Mouse (Mus musculus) v-Abl transformed pro-B cells (cell line): ENCODE measurements around the gene 1700020N01Rik.

Experiments used
- in situ Hi-C, 2 experiments: fragments of 400-800 bp; cut with MboI; formaldehyde crosslinking; loops; one replicate each; pipeline ENCODE4 v1.15.1; 2025; ENCODE audit not compliant: unreplicated experiment in 2 of 2

The 1700020N01Rik gene

GRCm38 (mm10) chr10:21600931-21601330 is 8.0 kb downstream of the 1700020N01Rik start:
- in situ Hi-C loops: loop anchor here (5.0 kb wide), 3 partner anchors 134 to 396 kb away; no protein-coding TSS in a partner anchor

DNA sequence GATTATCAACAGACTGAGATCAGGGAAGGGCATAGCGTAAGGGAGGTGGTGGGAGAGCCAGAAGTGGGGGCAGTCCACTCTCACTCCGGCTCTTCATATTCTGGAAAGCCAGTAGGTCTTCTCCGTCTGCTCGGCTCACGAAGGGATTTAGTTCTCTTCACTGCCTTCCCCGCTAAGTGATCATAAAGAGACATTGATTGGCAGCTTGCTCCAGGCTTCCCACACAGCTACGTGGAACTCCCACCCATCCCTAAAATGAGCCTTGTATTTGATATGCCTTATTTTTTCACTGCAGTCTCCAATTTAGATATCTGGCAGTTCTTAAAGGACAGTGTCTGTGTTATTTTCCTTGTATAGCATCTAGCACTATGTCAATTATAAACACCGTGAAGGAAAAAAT is 11.5 kb downstream of the 1700020N01Rik start:
- in situ Hi-C loops: loop anchor here (5.0 kb wide), 3 partner anchors 137 to 393 kb away; no protein-coding TSS in a partner anchor

GRCm38 (mm10) chr10:21605011-21605571 is 12.1 kb downstream of the 1700020N01Rik start:
- in situ Hi-C loops: no loop called here

DNA sequence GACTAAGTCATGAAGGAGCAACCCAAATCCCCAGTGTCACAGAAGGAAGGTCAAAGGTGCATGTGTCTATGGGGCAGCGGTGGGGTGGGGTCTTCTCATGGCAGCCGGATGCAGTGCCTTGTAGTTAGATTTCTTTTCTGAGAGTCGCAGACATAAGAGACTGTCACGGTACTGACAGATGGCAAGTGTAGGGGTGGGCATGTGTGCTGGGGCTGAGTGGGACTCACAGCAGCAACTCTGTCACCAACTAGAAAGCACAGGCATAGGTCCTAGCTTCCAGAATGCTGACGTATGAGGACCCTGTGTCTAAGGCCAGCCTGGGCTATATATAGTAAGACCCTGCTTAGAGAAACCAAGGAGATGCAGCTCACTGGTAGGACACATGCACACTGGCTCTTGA is 12.7 kb downstream of the 1700020N01Rik start:
- in situ Hi-C loops: no loop called here

DNA sequence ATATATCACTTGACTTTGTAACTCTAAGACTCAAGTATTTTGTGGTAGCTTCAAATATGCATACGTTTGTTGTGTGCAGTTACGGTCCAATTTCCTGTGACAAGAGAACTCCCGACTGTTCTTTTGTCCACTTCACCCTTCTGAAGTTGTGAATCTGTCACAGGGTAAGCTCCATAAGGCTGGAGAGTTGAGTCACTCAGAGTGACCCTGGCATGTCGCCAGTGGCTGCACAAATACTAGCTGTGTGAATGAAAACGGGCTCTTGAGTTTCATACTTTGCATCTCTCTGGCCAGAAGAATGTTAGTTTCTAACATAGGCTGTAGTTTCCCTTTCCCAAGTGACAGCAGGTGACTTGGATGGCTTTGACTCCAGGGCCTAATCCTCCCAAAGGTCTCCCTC is 14.0 kb downstream of the 1700020N01Rik start:
- in situ Hi-C loops: no loop called here

GRCm38 (mm10) chr10:21609583-21609982 is 16.6 kb downstream of the 1700020N01Rik start:
- in situ Hi-C loops: no loop called here

- in situ Hi-C loops: no loop called here
These were observed 20.3 kb downstream of the 1700020N01Rik start for GRCm38 (mm10) chr10:21613021-21613860.

DNA sequence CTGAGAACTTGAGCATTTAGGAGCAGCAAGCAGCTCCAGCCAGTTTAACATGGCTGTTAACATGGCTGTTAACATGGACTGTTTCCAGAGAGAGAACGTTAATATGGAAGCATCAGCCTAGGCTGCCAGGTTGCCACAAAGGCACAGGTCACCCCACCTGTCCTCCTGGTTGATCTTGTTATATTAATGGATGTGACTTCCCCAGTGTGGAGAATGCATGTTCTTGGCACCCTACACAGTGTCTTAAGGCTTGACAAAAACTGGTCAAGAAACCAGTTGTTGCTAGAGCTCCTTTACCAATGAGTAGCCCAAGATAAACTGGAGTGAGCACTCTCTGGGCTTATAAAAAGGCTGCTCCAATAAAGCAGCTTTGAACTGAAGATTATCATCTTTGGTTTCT is 21.6 kb downstream of the 1700020N01Rik start:
- in situ Hi-C loops: no loop called here

DNA sequence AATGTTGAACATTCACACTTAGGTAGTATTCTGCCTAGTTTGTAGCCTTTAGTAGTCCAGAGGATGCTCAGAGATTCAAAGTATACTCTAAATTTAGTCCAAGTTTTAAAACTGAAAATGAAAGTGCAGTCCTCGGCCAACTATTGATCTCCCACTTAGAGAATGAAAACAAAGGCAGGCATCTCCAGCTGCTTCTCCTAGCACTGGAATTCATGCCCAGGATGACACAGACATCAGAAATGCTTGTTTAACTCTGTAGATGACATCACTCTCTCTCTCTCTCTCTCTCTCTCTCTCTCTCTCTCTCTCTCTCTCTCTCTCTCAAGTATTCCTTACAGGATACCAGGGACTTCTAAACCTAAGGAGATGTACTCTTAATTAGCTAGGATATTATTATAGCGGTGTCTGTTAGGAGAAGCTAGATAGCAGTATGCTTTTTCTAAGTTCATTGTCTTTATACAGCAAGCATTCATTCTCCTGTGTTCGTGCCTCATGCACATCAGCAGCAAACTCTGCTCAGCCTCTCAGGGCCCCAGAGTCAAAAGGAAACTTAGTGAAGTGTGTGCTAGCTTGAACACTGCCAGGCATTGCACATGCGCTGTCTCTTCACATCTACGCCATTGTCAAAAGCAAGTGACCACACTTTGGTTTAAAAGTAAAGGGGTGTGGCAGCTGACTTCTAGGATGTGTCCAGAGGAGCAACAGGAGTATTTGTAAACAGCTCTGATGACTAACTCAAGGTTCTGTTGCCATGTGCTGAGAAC is 26.0 kb downstream of the 1700020N01Rik start:
- in situ Hi-C loops: no loop called here

DNA sequence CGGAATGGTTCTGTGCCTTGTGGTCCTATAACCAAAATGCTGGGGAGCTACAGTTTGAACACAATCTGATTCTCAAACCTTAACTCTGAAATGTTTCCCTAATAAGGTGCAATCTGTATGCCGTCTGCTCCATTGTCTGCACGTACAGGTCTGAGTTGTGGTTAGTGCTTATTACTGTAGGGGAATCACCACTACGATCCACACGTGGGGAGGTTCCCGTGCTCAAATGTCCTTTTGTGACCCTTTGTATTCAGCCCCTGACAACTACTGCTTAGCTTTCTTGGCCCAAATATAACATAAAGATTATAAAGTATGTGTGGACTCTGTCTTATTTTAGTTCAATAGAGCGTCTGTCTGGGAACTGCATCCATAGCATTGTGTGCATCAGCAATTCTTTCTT is 29.1 kb downstream of the 1700020N01Rik start:
- in situ Hi-C loops: loop anchor here in 1 of 2 experiments (5.0 kb wide), 1 partner anchor 50 kb away; no protein-coding TSS in a partner anchor

GRCm38 (mm10) chr10:21628555-21628954 is 35.6 kb downstream of the 1700020N01Rik start:
- in situ Hi-C loops: no loop called here

DNA sequence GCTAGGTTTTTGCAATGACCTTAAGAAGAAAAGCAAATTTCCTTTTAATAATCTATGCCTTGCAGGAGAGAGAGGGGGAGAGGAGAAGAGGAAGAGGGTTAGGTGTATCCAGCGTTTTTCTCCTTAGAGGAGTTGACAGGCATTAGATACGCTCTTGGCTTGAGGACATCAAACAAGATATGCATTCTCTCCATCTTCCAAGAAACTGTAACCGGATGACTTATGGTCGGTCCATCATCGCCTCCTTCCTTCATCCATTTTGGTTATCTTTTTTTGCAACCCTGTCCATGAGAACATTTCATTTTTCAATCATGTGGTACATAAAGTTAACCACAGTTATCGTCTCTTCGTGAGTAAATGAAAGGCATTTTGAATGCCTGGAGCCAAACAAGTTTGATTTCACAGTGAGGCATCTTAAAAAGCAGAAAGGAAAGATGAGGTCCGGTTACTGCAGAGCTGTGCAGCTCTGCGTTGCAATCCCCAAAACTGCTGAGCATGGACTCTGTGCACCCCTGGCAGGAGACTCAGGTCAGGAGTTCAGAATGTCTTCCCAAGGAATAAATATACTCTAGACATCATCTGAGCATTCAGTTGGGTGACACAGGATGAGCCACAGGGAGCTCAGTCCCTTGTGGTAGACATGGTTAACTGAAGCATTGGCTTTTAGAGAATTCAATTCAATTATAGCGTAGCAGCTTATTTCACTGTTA is 36.2 kb downstream of the 1700020N01Rik start:
- in situ Hi-C loops: no loop called here

GRCm38 (mm10) chr10:21631481-21631880 is 38.5 kb downstream of the 1700020N01Rik start:
- in situ Hi-C loops: no loop called here

- in situ Hi-C loops: no loop called here
These were observed 39.7 kb downstream of the 1700020N01Rik start for GRCm38 (mm10) chr10:21632687-21633086.

- in situ Hi-C loops: no loop called here
These were observed 43.2 kb downstream of the 1700020N01Rik start for GRCm38 (mm10) chr10:21635988-21636710.

GRCm38 (mm10) chr10:21636711-21637081 is 43.8 kb downstream of the 1700020N01Rik start:
- in situ Hi-C loops: no loop called here

DNA sequence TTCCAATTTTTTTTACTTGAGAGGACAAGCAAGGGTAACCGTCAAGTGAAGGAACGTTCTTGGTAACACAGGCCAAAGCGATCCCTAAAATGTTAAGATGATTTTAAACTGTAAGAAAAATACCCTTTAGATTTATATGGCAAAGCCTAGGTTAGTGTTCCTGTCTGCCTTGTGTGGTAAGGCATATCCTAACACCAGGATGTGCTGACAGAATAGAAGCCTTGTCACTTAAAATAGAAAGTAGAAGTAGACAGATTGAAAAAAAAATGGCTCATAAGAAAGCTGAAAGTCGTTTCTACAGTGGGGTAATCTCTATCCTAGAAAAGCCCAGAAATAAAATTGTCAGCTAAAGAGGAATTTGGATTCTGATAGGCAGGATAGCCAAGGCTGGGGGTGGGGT is 58.4 kb downstream of the 1700020N01Rik start:
- in situ Hi-C loops: no loop called here

GRCm38 (mm10) chr10:21652426-21653345 is 59.7 kb downstream of the 1700020N01Rik start:
- in situ Hi-C loops: no loop called here

- in situ Hi-C loops: no loop called here
These were observed 60.5 kb downstream of the 1700020N01Rik start for GRCm38 (mm10) chr10:21653469-21653868.
